Mouse (Mus musculus): ENCODE measurements around the gene Smarcd3.

The Smarcd3 gene

DNA sequence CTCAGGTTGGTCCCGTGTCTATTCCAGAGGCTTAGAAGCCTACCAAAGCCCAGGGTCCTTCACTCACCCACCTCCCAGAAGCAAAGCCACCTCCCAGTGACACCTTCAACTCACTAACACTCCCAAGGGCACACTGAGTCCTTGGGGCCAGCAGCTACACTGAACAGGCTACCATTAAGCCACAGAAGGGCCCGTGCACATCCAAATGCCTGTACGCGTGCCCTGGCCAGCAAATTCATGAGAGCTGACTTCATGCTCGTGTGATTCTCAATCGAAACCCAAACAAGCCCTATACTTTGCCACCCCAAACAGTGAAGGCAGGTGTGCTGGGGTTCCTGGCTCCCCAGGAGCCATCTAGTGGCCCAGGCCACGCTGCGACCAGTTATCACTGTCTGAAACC is 3.6 kb downstream of the Smarcd3 start:
- DNase-seq (ENCODE audit: low spot score in 2 of 2), result no peak

DNA sequence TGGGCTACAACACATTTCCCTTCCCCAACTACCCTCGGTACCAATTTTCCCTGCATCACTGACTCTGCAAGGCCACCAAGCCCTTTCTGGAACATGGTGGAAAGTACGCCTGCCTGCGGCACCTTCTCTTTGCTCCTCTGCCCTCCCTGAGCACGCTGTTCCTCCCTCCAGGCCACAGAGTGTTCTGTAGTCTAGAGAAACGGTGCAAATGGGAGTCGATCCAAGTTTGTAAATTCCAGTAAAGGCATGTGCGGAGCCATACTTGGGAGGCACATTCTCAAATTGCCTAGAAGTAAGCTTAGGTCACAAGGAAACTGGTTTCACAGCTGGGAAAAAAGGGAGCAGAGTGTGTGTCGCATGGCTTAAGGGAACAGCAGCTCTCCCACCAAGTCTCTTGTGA is 4.1 kb downstream of the Smarcd3 start:
- no peak for DNase-seq (ENCODE audit: low spot score in 2 of 2)

DNA sequence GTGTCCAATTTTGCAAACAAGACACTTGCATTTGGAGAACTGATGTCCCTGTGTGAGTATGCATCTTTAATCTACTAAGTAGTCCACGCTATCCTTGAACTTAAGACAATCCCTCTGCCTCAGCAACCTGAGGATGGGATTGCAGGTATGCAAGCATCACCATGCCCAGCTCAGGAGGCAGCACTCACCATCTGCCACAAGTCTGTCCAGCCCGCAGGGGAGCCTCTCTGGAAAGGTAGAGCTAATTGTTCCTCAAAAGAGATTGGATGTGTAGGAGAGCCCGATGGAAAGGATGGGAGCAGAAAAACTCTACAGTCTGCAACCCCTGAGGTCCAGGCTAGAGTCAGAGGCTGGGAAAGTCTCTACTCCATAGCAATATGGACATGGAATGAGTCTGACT is 5.3 kb downstream of the Smarcd3 start:
- no peak for DNase-seq (ENCODE audit: low spot score in 2 of 2)

DNA sequence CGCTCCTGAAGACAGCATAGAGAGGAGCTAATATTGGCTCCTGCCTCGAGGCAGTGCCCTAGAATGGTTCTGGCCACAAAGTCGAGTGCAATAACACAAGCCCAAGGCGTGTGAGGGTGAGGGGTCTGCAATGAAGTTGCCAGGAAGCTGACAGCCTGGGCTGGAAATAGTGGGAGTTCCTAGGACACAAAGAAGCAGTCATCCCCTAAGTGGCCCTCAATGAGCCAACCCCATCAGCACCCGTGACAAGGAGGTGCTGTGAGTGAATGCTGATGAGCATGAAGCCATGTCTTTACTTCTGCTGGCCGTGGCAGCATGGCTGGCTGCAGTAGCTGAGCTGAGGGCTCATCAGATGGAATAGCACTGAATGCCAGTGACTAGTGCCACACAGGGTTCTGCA is 9.1 kb downstream of the Smarcd3 start:
- no peak for DNase-seq (ENCODE audit: low spot score in 2 of 2)

DNA sequence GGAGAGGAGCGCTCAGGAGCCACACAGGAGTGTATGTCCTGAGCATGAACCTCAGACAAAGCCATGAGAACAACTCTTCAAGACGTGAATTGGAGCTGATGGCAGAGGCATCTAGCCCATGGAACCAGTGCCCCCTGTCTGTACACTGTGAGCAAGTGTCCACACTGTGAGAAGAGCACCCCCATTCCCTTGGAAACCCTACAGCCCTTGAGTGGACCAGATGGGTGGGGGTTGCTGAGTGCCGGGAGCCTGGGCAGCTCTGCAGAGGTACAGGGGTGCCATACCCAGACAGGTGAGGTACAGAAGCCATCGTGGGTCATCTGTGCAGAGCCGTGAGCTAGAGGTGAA is 11.9 kb downstream of the Smarcd3 start:
- DNase-seq (ENCODE audit: low spot score in 2 of 2), result no peak

DNA sequence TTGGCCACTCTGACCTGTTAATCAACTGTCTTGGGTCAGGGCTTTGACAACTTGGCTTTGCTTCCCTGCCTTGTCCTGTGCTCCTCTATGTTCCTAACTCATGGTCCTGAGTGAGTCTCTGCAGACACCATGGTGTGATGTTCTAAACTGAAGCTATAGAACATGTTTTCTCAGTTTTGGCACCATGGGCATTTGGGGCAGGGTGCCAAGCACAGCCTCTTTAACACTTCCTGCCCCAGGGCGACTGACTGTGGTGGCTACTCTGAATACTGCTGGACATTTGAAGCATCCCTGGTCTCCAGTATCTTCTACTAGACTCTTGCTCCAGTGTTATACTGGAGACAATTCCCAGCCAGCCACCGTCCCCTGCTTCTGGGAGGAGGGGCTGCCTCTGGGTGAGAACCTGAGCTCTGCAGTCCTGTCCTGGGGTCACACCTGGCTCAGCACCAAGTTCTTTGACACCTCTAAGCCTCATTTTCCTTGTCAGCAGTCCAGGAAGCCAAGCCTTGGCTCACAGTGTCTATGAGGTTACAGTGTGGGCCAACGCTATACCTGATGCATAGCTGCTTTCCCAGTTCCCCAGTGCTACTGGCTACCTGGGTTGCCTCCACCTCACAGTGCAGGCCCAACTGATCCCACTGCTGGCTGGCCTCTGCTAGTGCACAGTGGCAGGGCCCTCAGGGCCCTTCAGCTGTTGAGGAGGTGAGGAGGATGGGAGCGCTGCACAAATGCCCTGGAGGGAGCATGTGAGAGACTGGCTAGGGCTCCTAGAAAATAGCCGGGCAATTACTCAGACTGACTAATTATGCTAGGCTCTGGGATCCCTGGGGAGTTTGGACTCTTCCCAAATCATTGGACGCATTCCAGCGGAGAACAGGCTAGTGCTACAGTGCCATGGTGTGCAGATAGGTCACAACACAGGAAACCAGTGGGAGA is 12.6 kb downstream of the Smarcd3 start:
- DNase-seq (ENCODE audit: low spot score in 2 of 2), result no peak

DNA sequence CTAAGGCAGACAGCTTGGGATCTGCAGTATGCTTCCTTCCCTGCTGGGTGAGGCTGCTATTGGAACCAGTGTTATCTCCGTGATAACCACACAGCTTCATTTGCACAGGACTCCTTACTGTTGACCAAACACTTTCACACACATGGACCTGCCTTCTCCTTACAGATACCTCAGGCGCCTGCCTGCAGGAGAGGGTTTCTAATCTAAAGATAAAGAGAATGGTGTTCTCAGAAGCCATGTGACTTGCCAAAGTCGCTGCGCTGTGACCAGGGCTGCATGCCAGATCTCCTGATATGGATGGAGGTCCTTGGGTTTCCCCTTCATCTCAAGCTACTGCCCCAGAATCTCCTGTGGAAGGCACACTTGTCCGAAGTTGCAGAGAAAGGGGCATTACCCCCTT is 14.8 kb downstream of the Smarcd3 start:
- DNase-seq (ENCODE audit: low spot score in 2 of 2), result no peak

DNA sequence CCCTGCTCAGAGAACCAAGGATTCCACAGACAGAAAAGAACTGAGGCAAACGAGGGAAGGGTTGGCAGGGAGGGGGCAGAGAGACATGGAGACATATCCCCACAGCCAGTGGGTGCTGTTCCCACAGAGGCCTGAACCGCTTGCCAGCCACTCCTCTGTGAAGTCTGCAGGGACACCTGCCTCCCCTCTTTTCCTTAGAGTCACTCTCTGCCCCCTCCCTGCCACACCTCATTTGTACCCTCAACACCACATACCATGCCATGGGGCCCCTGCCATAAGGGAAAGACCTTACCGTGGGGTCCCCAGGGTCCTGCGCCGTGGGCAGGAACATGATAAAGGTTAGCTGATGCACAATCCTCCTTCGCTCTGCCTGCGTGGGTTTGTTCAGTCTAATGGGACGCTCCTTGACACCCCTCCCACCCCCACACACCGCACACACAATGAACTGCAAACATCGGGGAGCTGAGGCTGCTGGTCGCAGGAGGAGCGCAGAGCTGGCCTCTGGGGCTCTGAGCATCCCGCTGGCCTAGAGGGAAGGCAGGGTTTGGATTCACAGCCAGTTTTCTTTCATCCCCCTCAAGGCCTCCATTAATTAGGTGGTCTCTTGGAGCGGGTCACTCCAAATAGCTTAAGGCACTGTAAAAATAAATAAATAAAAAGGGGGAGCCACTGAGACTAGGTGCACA is 18.1 kb downstream of the Smarcd3 start:
- no peak for DNase-seq (ENCODE audit: low spot score in 2 of 2)

DNA sequence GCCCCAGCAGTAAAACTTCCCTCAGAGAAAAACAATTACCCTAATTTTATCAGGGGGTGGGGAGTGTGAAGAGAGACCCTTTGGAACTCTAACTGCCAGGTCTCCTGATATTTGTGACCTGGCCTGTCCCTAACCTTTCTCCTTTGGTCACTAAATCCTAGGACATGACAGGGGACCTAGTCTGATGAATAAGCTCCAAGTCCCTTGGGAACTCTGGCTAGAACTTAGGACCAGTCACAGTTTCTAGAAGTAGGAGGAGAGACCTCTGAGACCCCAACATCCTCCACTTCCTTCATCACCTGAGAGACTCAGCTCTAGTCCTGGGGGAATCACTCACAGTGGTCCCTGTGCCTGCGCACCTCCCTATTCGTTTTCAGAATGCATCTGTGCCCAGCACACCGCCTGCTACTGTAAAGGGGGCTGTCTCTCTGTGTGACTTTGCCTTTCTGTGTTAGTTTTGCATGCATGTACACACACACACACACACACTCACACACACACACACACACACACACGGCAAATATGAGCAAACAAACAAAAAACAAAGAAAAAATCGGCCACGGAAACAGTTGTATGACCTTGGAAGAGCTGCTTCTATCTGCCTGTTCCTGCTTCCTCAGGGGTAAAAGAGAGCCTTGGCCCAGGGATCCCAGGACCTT is 18.8 kb downstream of the Smarcd3 start:
- no peak for DNase-seq (ENCODE audit: low spot score in 2 of 2)

DNA sequence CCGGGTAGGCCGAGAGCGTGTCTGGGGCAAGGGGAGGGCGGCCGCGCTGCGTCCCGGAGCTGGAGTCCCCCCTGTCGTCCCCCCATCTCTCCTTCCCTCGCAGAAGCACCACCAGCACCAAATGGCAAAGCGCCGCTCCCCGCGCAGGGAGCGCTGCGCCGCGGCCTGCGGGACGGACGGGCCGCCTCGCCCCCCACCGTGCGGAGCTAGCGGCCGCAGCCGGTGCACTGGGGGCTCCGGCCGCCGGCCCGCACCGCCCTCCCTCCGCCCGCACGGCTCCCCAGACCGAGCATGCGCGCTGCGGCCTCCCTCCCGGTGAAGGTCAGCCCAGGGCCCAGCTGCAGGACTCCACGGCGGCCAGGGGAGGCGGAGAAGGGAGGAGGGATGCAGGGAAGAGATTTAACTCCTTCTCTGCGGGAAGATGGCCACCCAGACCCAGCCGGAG is 19.5 kb downstream of the Smarcd3 start:
- no peak for DNase-seq (ENCODE audit: low spot score in 2 of 2)

DNA sequence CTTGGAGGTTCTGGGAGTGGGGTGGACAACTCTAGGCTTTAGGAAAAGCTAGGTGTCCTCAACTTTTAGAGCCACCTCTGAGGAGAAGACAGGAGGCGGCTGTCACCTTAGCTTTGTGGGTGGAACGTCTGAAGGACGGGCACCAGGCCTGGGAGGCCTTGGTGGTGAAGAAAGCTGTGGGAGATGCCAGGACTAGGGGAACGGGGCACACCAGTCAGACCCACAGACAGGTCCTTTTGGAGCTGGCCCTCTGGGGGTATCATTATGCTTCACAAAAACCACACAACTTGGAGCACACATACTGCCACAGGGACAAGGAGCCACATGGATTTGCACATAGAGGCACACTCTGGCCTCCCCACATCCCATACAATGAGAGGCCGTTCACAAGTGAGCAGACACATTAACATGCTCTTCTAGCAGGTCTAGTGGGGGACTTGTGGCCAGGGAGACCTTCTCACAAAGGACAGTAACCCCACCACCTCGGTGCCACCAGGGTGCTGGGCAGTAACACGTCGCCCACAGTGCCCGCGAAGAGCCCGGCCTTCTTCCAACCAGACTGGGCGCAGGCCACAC is 20.0 kb downstream of the Smarcd3 start:
- no peak for DNase-seq (ENCODE audit: low spot score in 2 of 2)

DNA sequence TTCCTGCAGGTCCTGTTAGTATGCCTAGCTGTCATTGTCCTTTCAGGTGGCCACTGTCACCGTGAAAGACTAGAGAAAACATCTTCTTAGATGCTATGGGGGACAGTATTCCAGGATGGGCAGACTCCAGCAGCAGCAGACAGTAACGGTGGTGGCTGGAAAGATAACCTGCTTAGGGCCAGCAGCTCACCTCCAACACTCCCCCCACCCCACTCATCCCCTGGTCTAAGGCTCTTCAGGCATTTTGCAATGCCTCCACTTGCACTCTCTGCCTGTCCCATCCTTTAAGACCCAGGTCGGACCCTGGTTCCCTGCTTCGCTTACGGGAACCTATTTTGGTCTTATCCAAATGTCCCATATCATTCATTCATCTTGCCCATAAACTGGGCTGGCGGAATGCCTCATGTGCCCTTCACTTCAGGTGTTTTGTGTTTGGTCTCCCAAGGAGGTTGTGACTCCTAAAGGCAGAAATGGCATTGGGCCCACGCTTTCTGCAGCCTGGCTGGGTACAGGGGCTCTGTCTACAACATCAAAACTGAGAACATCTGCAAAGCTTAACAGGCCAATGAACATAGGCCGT is 20.7 kb downstream of the Smarcd3 start:
- DNase-seq (ENCODE audit: low spot score in 2 of 2), result no peak

DNA sequence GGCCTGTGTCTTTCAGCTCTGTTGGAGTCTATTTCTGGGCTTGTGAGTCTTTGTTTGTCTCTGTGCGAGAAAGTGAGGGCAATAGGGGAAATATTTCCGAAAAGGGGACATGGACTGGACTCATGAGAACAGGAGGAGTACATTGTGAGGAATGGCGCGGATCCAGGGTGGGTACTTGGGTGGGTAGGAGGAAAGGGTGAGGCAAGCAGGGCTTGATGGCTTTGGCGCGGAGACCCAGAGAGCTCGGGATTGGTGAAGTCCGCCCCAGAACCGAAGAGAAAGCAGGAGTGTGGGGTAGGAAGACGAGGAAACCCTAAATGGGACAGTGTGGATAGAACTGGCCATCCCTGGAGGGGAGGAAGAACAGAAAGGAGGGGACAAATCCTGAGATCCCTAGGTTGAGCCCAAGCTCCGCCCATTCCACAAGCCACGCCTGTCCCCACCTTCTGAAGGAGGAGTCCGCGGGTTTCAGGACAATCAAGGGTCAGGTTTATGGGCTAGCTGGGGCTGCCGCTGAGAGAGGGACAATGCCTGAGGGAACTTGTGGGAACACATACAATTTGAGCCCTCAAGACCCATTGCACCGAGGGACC is 21.4 kb downstream of the Smarcd3 start:
- no peak for DNase-seq (ENCODE audit: low spot score in 2 of 2)

DNA sequence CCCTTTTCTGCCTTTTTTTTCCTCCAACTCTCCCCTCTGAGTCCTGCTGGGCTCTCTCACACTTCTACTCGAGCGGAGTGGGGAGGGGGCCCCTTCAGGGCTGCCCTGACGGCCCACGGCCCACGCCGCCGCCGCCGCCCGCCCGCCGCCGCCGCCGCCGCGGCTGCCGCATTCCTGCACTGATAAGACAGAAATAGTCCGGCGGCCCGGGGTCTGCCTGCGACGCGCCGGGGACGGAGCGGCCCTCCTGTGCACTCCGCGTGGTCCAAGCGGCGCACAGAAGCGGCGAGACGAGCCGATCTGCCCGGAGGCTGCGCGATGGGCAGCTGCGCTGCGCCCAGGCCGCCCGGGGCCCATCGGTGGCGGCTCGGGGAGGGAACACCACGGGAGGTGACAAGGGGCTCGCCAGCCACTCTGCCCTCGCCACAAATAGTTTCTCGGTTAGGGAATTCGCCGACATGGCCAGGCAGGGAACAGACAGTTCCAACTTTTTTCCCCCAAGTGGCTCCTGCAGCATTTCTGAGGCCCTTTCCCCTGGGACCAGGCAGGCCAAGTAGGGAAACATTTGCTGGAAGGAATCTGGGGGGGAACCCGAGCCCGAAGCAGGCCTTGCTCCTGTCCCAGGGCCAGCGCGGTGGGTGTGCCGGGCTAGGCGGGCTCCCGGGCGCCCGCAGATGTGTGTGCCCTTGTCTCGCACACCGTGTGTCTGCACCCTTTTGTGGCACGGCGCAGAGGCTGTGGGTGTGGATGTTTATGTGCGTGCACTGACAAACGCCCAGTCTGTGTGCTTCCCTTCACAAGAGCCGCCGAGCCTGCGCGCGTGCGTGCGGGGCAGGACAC is 22.1 kb downstream of the Smarcd3 start:
- DNase-seq (ENCODE audit: low spot score in 2 of 2), result no peak

DNA sequence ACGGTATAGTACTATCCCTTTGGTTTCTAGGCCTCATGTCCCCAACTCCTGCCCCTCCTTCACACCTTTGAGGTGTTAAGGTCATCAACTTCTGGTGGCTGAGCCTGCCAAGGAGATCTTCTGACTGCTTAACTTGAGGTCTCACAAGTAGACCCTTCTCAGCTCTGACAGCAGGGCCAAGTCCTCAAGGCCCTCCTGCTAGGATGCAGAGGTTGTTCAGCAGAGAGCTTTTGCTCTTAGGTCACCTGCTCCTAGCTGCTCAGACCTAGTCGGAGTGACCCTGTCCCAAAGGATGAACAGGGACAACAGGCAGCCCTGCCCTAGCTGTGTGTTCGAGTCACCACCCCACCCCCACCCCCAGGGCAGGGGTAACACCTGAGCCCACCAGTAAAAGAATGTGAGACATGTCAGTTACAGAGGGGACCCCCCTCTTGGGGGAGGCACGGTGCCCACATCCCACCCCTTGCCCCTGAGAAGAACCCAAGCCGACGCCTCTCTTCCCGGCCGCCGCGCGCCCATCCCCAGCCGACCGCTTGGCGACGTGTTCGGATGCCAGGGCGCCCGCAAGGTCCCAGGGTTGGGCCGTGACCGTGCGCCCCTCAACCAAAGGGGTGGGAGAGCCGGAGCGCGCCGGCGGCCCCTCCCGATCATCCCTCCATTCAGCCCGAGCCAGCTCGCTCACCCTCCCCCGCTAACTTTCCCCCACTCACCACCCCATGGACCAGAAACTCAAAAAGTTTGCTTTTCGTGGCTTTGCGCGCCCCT is 23.0 kb downstream of the Smarcd3 start:
- no peak for DNase-seq (ENCODE audit: low spot score in 2 of 2)

DNA sequence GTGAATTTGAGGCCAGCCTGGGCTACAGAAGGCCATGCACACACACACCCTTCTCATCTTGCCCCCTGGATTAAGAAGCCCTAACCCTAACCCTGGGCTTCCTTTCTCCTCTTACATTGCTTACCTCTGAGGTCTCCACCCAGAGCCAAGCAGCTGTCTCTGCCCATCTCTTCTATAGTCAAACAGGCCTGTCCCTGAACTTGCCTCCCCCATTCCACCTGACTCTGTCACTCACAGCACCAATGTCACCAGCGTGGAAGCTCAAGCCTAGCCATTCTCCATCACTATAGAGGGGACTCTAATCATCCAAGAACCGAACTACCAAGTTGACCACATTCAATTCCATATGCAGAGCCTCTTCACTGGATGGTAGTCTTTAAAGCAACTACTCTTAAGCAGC is 24.0 kb downstream of the Smarcd3 start:
- no peak for DNase-seq (ENCODE audit: low spot score in 2 of 2)

DNA sequence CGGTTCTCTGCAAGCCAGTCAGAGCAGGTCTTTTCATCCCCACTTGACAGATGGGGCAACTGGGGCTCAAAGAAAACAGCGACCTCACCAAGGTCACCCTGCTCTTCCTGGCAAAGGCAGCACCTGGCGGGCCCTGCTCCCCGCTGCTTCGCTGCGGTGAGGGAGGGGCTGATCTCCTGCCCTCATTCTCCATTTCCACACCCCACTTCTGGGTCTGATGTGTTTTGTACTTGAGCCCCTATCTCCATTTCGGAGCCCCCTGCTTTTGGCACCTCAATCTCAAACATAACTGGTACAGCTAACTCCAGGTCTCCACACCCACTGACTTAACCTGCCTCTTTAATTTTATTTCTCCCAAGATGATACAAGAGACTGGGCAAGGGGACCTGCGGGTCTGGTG is 25.1 kb downstream of the Smarcd3 start:
- no peak for DNase-seq (ENCODE audit: low spot score in 2 of 2)

DNA sequence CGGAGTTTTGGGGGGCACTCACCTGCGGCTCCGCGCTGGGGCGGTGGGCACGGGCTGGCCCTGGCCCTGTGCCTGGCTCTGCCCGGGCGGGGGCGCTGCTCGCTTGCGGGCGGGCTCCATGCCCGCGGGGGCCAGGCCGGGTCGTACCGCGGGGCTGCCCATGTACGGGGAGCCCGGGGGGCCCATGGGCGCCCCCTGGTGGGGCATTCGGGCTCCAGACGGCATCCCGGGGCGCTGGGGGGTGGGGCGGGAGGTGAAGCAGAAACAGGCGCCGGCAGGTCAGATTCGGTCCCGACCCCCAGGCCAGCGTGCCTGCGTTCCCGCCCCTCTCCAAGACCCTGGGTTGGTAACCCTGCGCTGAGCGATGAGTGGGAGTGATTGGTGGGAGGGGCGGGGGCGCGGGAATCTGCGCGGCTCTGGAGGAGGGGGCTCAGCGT is 25.6 kb downstream of the Smarcd3 start:
- DNase-seq (ENCODE audit: low spot score in 2 of 2), result no peak

DNA sequence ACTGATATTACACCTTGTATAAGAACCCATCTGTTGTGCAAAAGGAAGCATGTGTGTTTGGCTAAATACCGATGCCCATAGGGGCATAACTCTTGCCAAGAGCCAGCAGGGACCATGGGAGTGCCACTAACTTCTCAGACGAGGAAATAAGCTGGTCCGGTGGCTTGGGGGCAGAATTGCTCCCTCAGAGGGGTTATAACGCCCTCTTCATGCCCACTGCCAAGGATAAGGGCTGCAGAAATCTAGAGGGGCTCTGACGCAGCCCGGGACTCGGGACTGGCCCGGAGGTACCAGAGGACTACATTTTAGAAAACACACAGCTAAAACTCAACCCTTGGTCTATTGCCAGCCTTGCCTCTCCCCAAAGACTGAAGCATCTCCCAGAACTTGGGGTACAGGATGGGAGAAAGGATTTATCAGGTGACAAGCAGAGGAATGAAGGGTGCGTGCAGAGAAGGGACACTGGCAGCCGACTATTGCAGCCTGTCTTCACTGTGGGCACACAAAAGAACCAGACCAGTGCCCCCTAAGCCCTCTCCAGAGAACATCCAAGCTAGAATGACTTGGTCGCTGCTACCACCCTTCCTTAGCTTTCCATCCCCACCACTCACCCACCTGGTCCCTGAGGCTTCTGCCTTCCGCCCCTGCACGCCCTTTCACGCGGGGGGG is 26.2 kb downstream of the Smarcd3 start:
- DNase-seq (ENCODE audit: low spot score in 2 of 2), result no peak

Measured in spleen, postnatal 36 days (tissue).